Mouse (Mus musculus): ENCODE results near the gene Cpsf3.

Gene Cpsf3

DNA sequence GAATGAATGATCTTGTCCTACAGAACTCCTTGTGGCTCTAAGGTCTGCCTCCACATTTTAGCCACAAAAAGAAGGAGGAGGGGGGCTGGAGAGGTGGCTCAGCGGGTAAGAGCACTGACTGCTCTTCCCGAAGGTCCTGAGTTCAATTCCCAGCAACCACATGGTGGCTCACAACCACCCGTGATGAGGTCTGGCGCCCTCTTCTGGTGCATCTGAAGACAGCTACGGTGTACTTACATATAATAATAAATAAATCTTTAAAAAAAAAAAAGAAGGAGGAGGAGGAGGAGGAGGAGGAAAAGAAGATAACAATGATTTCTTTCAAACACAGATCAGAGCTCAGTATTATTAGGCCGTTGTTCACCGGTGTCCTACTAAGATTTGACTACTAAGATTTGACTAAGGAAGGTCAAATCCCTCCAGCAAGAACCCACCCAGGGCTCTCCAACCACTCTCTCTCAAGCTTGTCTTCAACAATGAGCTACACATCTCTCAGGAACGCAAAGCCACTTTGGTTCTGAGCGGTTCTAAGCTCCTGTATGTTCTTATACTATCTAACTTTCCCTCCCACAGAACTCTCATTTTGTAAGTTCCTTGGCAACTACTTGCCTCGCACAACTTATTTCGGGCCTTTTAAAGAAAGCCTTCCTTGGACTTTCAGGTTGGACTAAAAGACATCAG is at the start of gene Cpsf3:
Gene Cpsf3, plus strand, starts transcription at position 631 of the 681 bp plus-strand sequence.
- peak; percentile 68 for DNase-seq (ENCODE audit: low read depth)

GRCm38 (mm10) chr12:21241965-21242364 is 43.2 kb upstream of the Cpsf3 start:
- DNase-seq (ENCODE audit: low read depth): no peak

- no peak for DNase-seq (ENCODE audit: low read depth)
These were observed 40.7 kb upstream of the Cpsf3 start for GRCm38 (mm10) chr12:21244375-21244960.

DNA sequence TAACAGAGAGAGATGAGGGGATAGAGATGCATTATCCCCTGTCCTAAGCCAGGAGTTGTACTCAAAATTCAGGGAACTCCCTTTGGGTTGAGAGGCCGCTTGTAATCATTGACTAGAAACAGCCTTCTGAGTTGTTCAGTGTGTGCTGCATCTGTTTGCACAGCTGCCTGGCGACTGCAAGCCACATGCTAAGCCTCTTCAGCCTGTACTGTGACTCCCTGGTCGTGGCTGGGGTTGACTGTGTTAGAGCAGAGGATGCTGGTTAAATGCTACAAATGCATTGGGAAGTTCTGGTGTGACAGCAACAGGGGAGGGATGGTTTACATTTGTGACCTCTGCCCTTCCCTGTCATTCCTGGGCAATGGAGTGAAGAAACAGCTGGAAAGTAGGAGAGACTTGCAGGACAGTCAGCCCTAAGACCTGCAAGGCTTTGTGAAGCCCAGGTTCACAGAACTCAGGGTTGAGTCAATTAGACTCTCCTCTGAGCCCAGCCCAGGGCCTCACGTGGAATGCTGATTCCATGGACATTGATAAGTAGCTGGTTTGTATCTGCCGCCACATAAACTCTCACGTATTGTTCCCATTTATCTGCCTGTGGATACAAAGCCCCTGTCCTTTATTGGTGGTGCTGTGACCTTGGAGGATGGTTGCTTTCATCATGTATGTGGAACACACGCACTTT is 37.3 kb upstream of the Cpsf3 start:
- DNase-seq (ENCODE audit: low read depth): no peak

DNA sequence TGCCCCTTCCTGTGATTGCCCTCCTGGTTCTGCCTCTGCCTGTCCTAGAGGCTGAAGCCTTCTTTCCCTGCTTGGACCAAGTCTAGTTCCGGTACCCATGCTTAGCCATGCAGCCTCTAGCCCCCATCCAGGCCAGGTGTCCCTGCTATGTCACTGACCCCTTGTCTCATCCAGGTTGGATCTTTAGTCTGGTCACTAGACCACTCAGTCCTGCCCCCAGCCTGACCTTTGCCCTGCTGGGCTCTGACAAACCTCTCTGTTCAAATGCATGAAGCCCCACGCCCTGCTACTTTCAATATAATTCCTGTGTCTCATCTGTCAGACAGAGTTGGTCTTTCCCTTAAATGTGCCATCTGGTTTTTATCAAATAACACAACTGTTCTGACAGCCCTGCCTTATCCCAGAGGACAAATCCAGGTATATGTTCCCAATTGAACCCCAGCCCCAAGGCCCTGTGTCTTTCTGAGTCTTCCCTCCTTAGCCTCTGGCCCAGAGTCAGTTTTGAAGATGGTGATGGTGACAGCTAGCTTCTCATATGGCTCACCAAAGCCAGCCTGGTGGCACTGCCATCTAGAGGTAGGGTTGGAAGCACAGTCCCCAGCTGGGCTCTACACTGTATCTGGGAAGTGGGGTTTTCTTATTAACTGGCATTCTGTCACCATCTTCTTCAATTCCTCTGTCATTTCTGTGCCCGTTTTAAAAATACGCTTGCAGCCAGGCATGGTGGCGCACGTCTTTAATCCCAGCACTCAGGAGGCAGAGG is 24.5 kb upstream of the Cpsf3 start:
- peak; percentile 28 for DNase-seq (ENCODE audit: low read depth)

DNA sequence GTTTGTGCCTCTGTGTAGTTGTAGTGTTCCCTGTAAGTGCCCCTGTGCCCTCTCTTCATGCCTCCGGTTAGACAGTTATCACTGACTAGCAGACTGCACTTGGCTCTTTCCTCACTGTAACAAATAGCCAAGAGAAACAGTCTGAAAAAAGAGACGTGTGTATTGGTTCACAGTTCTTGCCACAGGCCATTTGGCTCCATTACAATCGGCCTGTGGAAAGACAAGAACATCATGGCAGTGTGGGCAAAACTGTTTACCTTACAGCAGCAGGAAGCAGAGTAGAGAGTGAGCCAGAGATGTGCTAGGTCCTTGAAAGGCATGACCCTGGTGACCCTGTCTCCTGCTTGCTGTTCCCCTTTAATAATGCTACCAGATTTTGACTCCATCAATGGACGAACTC is 23.7 kb upstream of the Cpsf3 start:
- DNase-seq (ENCODE audit: low read depth): no peak

- DNase-seq (ENCODE audit: low read depth): no peak
These were observed 21.9 kb upstream of the Cpsf3 start for GRCm38 (mm10) chr12:21263256-21263655.

GRCm38 (mm10) chr12:21264241-21264640 is 20.9 kb upstream of the Cpsf3 start:
- DNase-seq (ENCODE audit: low read depth): no peak

- no peak for DNase-seq (ENCODE audit: low read depth)
These were observed 20.2 kb upstream of the Cpsf3 start for GRCm38 (mm10) chr12:21264970-21265369.

- DNase-seq (ENCODE audit: low read depth): no peak
These were observed 19.7 kb upstream of the Cpsf3 start for GRCm38 (mm10) chr12:21265501-21265900.

DNA sequence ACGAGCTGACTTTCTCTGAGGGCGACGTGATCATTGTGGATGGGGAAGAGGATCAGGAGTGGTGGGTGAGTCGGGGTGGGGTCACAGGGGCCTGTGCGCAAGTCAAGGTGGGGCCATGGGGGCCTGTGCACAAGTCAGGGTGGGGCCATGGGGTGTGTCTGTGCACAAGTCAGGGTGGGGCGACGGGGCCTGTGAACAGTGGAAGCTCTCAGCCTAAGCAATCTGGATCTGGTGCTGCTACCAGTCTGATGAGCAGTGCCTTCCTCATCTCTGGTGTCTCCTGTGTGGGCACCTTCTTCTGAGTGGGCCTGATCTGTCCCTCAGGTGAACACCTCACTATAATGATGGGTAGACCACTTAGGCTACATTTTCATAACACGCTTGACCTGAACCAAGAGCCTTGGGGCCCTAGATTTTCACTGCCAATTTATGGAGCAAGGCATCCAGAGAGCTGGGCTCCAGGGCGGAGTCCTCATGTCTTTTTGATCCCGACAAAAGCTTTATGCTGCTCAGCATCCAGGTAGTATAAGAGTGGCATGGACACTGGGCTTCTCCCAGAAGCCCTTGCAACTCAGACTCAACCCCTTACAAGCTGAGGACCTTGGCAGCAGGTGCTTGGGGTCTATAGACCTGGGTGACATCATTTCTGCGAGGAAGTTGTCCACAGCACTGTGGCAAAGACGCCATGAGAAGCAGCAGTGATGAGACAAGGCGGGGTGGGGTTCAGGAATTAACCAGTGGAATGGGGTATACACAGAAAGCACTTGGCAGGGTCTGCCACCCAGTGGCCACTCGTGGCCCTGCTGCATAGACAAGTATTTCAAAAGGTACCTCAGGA is 19.0 kb upstream of the Cpsf3 start:
- peak; percentile 30 for DNase-seq (ENCODE audit: low read depth)

GRCm38 (mm10) chr12:21266784-21267098 is 18.4 kb upstream of the Cpsf3 start:
- no peak for DNase-seq (ENCODE audit: low read depth)

GRCm38 (mm10) chr12:21268083-21268616 is 17.0 kb upstream of the Cpsf3 start:
- no peak for DNase-seq (ENCODE audit: low read depth)

DNA sequence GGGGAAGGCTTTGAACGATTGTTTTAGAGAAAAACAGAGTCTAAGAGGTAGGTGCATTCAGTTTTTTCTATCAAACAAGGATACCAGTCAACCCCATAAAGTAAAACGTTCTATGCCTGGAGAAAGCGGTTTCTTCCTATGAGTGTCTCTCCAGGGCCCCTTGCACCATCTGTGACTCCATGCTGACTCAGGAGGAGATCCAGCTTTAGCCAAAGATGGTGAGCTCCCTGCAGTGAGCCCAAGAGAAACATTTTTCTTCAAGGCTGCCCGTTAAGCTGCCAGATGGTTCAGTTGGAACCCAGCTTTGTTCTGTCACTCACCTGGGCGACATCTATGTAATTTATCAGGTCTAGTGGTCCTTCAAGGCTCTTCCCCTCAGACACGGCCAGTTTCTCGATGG is 10.7 kb upstream of the Cpsf3 start:
- no peak for DNase-seq (ENCODE audit: low read depth)

- DNase-seq (ENCODE audit: low read depth): no peak
These were observed 7.8 kb upstream of the Cpsf3 start for GRCm38 (mm10) chr12:21277352-21277864.

- DNase-seq (ENCODE audit: low read depth): no peak
These were observed 484 bp downstream of the Cpsf3 start for GRCm38 (mm10) chr12:21285508-21286242.

GRCm38 (mm10) chr12:21286243-21286622 is 1.0 kb downstream of the Cpsf3 start, which contains the start of gene Itgb1bp1:
Itgb1bp1 (minus strand) TSS chr12:21286284.
- DNase-seq (ENCODE audit: low read depth): peak; percentile 99

GRCm38 (mm10) chr12:21286712-21287650 is 1.8 kb downstream of the Cpsf3 start:
- DNase-seq (ENCODE audit: low read depth): peak; percentile 78

GRCm38 (mm10) chr12:21288716-21289395 is 3.7 kb downstream of the Cpsf3 start:
- no peak for DNase-seq (ENCODE audit: low read depth)

Measured in induced T-regulatory cell, adult 2 months (primary cell).